Mouse (Mus musculus) megakaryocyte, adult 5-6 weeks (primary cell): ENCODE results near the gene Lat. TPM values are rescaled to one million over a fixed set of nuclear protein-coding genes. Genes with fewer than 3 reads are reported as not detected.
"Not testable (repeated sequence)": the region's sequence is repeated elsewhere in the genome, so short reads cannot be mapped to it uniquely, and the experiment has no call there.

Experiments used
- ATAC-seq: 2 replicates; pipeline ENCODE4 v1.8.0; 2016; ENCODE audit warnings: mild to moderate bottlenecking, inconsistent platforms; ENCODE audit not compliant: poor library complexity, severe bottlenecking
- total RNA-seq, 2 experiments: library from RNA; stranded (forward) in 1 of 2; stranded (reverse) in 1 of 2; fragments of 153-499, 151-499 nt in 1 of 2; fragments of 221-1000, 200-1000 nt in 1 of 2; gene quantifications; 2 replicates each; pipeline versions ENCODE4 v1.2.3 to v1.2.4; 2015 to 2017

The Lat gene
- total RNA-seq (2015): 3.2 and 7.3 TPM in 2 replicates
- 3.3 and 6.3 TPM in 2 replicates for total RNA-seq (2017)

GRCm38 (mm10) chr7:126369393-126369792 lies at the start of gene Lat:
Gene Lat (minus strand): TSS chr7:126369570.
- ATAC-seq: peak; percentile 91

- ATAC-seq: no peak
These were observed 49.1 kb upstream of the Lat start for GRCm38 (mm10) chr7:126418496-126418895.

- no peak for ATAC-seq
These were observed 48.2 kb upstream of the Lat start for GRCm38 (mm10) chr7:126417606-126418005.

GRCm38 (mm10) chr7:126417045-126417444 lies 47.7 kb upstream of the Lat start:
- ATAC-seq: no peak

GRCm38 (mm10) chr7:126416615-126417014 lies 47.2 kb upstream of the Lat start:
- peak; percentile 57 for ATAC-seq

- ATAC-seq: no peak
These were observed 45.4 kb upstream of the Lat start, which contains the start of gene Cd19 for GRCm38 (mm10) chr7:126414725-126415124. Gene Cd19 (minus strand): TSS chr7:126414889.

- ATAC-seq: no peak
These were observed 41.7 kb upstream of the Lat start for GRCm38 (mm10) chr7:126411061-126411460.

- ATAC-seq: no peak
These were observed 39.3 kb upstream of the Lat start for GRCm38 (mm10) chr7:126408686-126409085.

GRCm38 (mm10) chr7:126402518-126402917 lies 33.1 kb upstream of the Lat start:
- not testable (repeated sequence) for ATAC-seq

GRCm38 (mm10) chr7:126399548-126399947 lies 30.2 kb upstream of the Lat start:
- ATAC-seq: peak; percentile 50

GRCm38 (mm10) chr7:126397822-126398221 lies 28.5 kb upstream of the Lat start:
- no peak for ATAC-seq

- no peak for ATAC-seq
These were observed 27.9 kb upstream of the Lat start for GRCm38 (mm10) chr7:126397221-126397620.

- peak; percentile 99 for ATAC-seq
These were observed 27.1 kb upstream of the Lat start, which contains the start of gene Nfatc2ip for GRCm38 (mm10) chr7:126396298-126397119. Gene Nfatc2ip (minus strand): TSS chr7:126396737.

- ATAC-seq: not testable (repeated sequence)
These were observed 22.9 kb upstream of the Lat start for GRCm38 (mm10) chr7:126392086-126392884.

- ATAC-seq: no peak
These were observed 18.8 kb upstream of the Lat start for GRCm38 (mm10) chr7:126388185-126388584.

- ATAC-seq: no peak
These were observed 14.2 kb upstream of the Lat start for GRCm38 (mm10) chr7:126383565-126383964.

- ATAC-seq: peak; percentile 92
These were observed 8.1 kb upstream of the Lat start, which contains the start of gene Spns1 for GRCm38 (mm10) chr7:126377278-126378158. Gene Spns1 (minus strand): TSS chr7:126377450.

GRCm38 (mm10) chr7:126376903-126377277 lies 7.5 kb upstream of the Lat start:
- ATAC-seq: peak; percentile 22; the same call in 1 of the 2 replicates

- no peak for ATAC-seq
These were observed 5.6 kb upstream of the Lat start for GRCm38 (mm10) chr7:126375012-126375411.

GRCm38 (mm10) chr7:126374526-126374925 lies 5.2 kb upstream of the Lat start:
- no peak for ATAC-seq

GRCm38 (mm10) chr7:126373007-126373406 lies 3.6 kb upstream of the Lat start:
- no peak for ATAC-seq
